Mouse (Mus musculus) adrenal gland, adult 18-20 months (tissue): ENCODE results near the gene Canx. TPM values are rescaled to one million over a fixed set of nuclear protein-coding genes. Genes with fewer than 3 reads are reported as not detected.

Experiments used
- microRNA-seq, 2 experiments: library from miRNA; unstranded; fragments of <30 nt; microRNA quantifications; one replicate each; pipeline ENCODE4 v1.2.0; 2021; ENCODE audit warnings: borderline number of aligned reads in 2 of 2
- total RNA-seq, 2 experiments: library from RNA; stranded (reverse); gene quantifications; 1 replicate in 1 of 2; 2 replicates in 1 of 2; pipeline ENCODE4 v1.2.3; 2021

Gene Canx
- total RNA-seq, 2 experiments from 2014 or later = 431 to 540 TPM

Small RNA genes within 50 kb of the gene (microRNA-seq; reads per million reads assigned to microRNA genes)
- gene Mir804 = 0 reads per million in 2 experiments

Other genes with a start within 250 kb of the Canx start
- 100 to 1,000 TPM; 121 to 127 TPM for gene Tbc1d9b, start 194.3 kb downstream of the Canx start, total RNA-seq
- 1 to 10 TPM; 4.4 to 5.3 TPM for gene Mrnip, start 151.2 kb downstream of the Canx start, total RNA-seq
- gene Sqstm1, start 114.8 kb downstream of the Canx start, total RNA-seq = 100 to 1,000 TPM; 715 to 956 TPM
- 100 to 1,000 TPM in 1 of 2 experiments, 10 to 100 TPM in 1; 89.3 to 110 TPM for gene Mgat4b, start 114.8 kb downstream of the Canx start, total RNA-seq
- 10 to 100 TPM; 15.2 to 46.9 TPM for gene Ltc4s, start 87.1 kb downstream of the Canx start, total RNA-seq
- gene Maml1, start 33.4 kb downstream of the Canx start, total RNA-seq = 10 to 100 TPM; 18.0 to 23.1 TPM
- gene Cby3, start 28.8 kb upstream of the Canx start, total RNA-seq = not detected
- gene Hnrnph1, start 51.3 kb upstream of the Canx start, total RNA-seq = 100 to 1,000 TPM; 281 to 308 TPM
- 10 to 100 TPM; 34.5 to 39.4 TPM for gene Rufy1, start 105.5 kb upstream of the Canx start, total RNA-seq